Mouse (Mus musculus): ENCODE data around the gene Dnase2a. TPM values are rescaled to one million over a fixed set of nuclear protein-coding genes. Genes with fewer than 3 reads are reported as not detected.

Dnase2a gene
- polyA plus RNA-seq, 1 experiment from 2014 or later = 24.0 TPM

GRCm38 (mm10) chr8:84877297-84878035 lies 30.9 kb upstream of the Dnase2a start:
- no peaks in the 10 kb centered on the region for H3K9me3 ChIP-seq (ENCODE audit: low read length)
- peaks cover 3% of the 10 kb centered on the region; the same call in 1 of the 2 replicates for H3K4me1 ChIP-seq (ENCODE audit: insufficient read depth, low read depth, low read length)
- no peaks in the 10 kb centered on the region for H3K27me3 ChIP-seq (replicated peaks; ENCODE audit: insufficient read depth, low read length)
- DNase-seq (ENCODE audit: low spot score) (no peak), ATAC-seq (no peak)
- no peak overlapping the region for H3K4me2 ChIP-seq (replicated peaks; ENCODE audit: low read depth, low read length)
- no peaks in the 10 kb centered on the region for H3K36me3 ChIP-seq (ENCODE audit: insufficient read depth, low read length)
- no peak overlapping the region for H3K9ac ChIP-seq (replicated peaks; ENCODE audit: low read depth)
- 70% methylated on average over 3 of the region's 3 CpGs for WGBS
- H3K27ac ChIP-seq (ENCODE audit: low read length) = no peak overlapping the region
- TF ChIP-seq EP300 (IDR thresholded peaks at IDR 0.05) (no peak), CTCF (IDR thresholded peaks at IDR 0.05) (no peak)
- no peak overlapping the region for H3K4me3 ChIP-seq (ENCODE audit: low read depth, low read length)

GRCm38 (mm10) chr8:84878915-84879314 lies 29.4 kb upstream of the Dnase2a start:
- H3K36me3 ChIP-seq (ENCODE audit: insufficient read depth, low read length) = no peaks in the 10 kb centered on the region
- TF ChIP-seq EP300 (IDR thresholded peaks at IDR 0.05) (no peak), CTCF (IDR thresholded peaks at IDR 0.05) (no peak)
- DNase-seq (ENCODE audit: low spot score) (no peak), ATAC-seq (no peak)
- no peaks in the 10 kb centered on the region for H3K9me3 ChIP-seq (ENCODE audit: low read length)
- no peak overlapping the region for H3K4me3 ChIP-seq (ENCODE audit: low read depth, low read length)
- H3K4me1 ChIP-seq (ENCODE audit: insufficient read depth, low read depth, low read length) = no peaks in the 10 kb centered on the region
- WGBS = 79% methylated on average over 1 of the region's 1 CpGs
- no peak overlapping the region for H3K27ac ChIP-seq (ENCODE audit: low read length)
- no peak overlapping the region for H3K9ac ChIP-seq (replicated peaks; ENCODE audit: low read depth)
- no peak overlapping the region for H3K4me2 ChIP-seq (replicated peaks; ENCODE audit: low read depth, low read length)
- no peaks in the 10 kb centered on the region for H3K27me3 ChIP-seq (replicated peaks; ENCODE audit: insufficient read depth, low read length)

GRCm38 (mm10) chr8:84884728-84885127 lies 23.6 kb upstream of the Dnase2a start:
- H3K4me1 ChIP-seq (ENCODE audit: insufficient read depth, low read depth, low read length) = no peaks in the 10 kb centered on the region
- no peaks in the 10 kb centered on the region for H3K27me3 ChIP-seq (replicated peaks; ENCODE audit: insufficient read depth, low read length)
- DNase-seq (ENCODE audit: low spot score) (no peak), ATAC-seq (no peak)
- H3K9me3 ChIP-seq (ENCODE audit: low read length) = no peaks in the 10 kb centered on the region
- 81% methylated on average over 4 of the region's 4 CpGs for WGBS
- no peak overlapping the region for H3K9ac ChIP-seq (replicated peaks; ENCODE audit: low read depth)
- no peak overlapping the region for H3K4me2 ChIP-seq (replicated peaks; ENCODE audit: low read depth, low read length)
- H3K36me3 ChIP-seq (ENCODE audit: insufficient read depth, low read length) = 0 out of 2 replicates have a peak, but pooled peaks cover 18% of the 10 kb centered on the region
- no peak overlapping the region for H3K27ac ChIP-seq (ENCODE audit: low read length)
- H3K4me3 ChIP-seq (ENCODE audit: low read depth, low read length) = no peak overlapping the region
- TF ChIP-seq CTCF (IDR thresholded peaks at IDR 0.05) (no peak), EP300 (IDR thresholded peaks at IDR 0.05) (no peak)

GRCm38 (mm10) chr8:84888280-84888679 lies 20.1 kb upstream of the Dnase2a start:
- 96% methylated on average over 3 of the region's 3 CpGs for WGBS
- DNase-seq (ENCODE audit: low spot score) (no peak), ATAC-seq (no peak)
- Histone ChIP-seq H3K4me3 (ENCODE audit: low read depth, low read length) (no peak overlapping the region), H3K27ac (ENCODE audit: low read length) (no peak overlapping the region), H3K9ac (replicated peaks; ENCODE audit: low read depth) (no peak overlapping the region), H3K36me3 (ENCODE audit: insufficient read depth, low read length) (0 out of 2 replicates have a peak, but pooled peaks cover 18% of the 10 kb centered on the region), H3K4me1 (ENCODE audit: insufficient read depth, low read depth, low read length) (0 out of 2 replicates have a peak, but pooled peaks cover 4% of the 10 kb centered on the region), H3K27me3 (replicated peaks; ENCODE audit: insufficient read depth, low read length) (no peaks in the 10 kb centered on the region), H3K4me2 (replicated peaks; ENCODE audit: low read depth, low read length) (no peak overlapping the region), H3K9me3 (ENCODE audit: low read length) (no peaks in the 10 kb centered on the region)
- TF ChIP-seq EP300 (IDR thresholded peaks at IDR 0.05) = no peak

GRCm38 (mm10) chr8:84889141-84889540 lies 19.2 kb upstream of the Dnase2a start:
- Histone ChIP-seq H3K4me1 (ENCODE audit: insufficient read depth, low read depth, low read length) (0 out of 2 replicates have a peak, but pooled peaks cover 4% of the 10 kb centered on the region), H3K9me3 (ENCODE audit: low read length) (no peaks in the 10 kb centered on the region), H3K9ac (replicated peaks; ENCODE audit: low read depth) (no peak overlapping the region), H3K4me3 (ENCODE audit: low read depth, low read length) (no peak overlapping the region), H3K4me2 (replicated peaks; ENCODE audit: low read depth, low read length) (no peak overlapping the region), H3K27ac (ENCODE audit: low read length) (no peak overlapping the region), H3K27me3 (replicated peaks; ENCODE audit: insufficient read depth, low read length) (no peaks in the 10 kb centered on the region), H3K36me3 (ENCODE audit: insufficient read depth, low read length) (0 out of 2 replicates have a peak, but pooled peaks cover 18% of the 10 kb centered on the region)
- ATAC-seq (no peak), DNase-seq (ENCODE audit: low spot score) (no peak)
- TF ChIP-seq CTCF (IDR thresholded peaks at IDR 0.05) (no peak), EP300 (IDR thresholded peaks at IDR 0.05) (no peak)
- WGBS = 83% methylated on average over 1 of the region's 1 CpGs

- ATAC-seq = no peak
Observed at GRCm38 (mm10) chr8:84892993-84893708, 15.2 kb upstream of the Dnase2a start.

More at GRCm38 (mm10) chr8:84892993-84893708, 15.2 kb upstream of the Dnase2a start:
- Histone ChIP-seq H3K36me3 (ENCODE audit: insufficient read depth, low read length) (0 out of 2 replicates have a peak, but pooled peaks cover 4% of the 10 kb centered on the region), H3K4me1 (ENCODE audit: insufficient read depth, low read depth, low read length) (0 out of 2 replicates have a peak, but pooled peaks cover 4% of the 10 kb centered on the region), H3K9ac (replicated peaks; ENCODE audit: low read depth) (peak overlapping the region; percentile 45), H3K27me3 (replicated peaks; ENCODE audit: insufficient read depth, low read length) (no peaks in the 10 kb centered on the region), H3K9me3 (ENCODE audit: low read length) (no peaks in the 10 kb centered on the region), H3K27ac (ENCODE audit: low read length) (0 out of 2 replicates have a peak overlapping the region, but pooled peaks have one; percentile 4), H3K4me3 (ENCODE audit: low read depth, low read length) (peak overlapping the region; percentile 50), H3K4me2 (replicated peaks; ENCODE audit: low read depth, low read length) (peak overlapping the region; percentile 81)
- 9% methylated on average over 30 of the region's 31 CpGs for WGBS
- no peak for TF ChIP-seq CTCF (IDR thresholded peaks at IDR 0.05)
- no peak for TF ChIP-seq EP300 (IDR thresholded peaks at IDR 0.05)
- no peak for DNase-seq (ENCODE audit: low spot score)

Measured in lung, postnatal 0 days (tissue).